Mouse (Mus musculus) mouse embryonic stem cell (cell line): ENCODE results near the gene Dxo.

Source experiments
- in situ Hi-C, 2 experiments: fragments of 300-500 bp; cut with MboI; formaldehyde crosslinking; loops; 1 replicate in 1 of 2; 3 replicates in 1 of 2; pipeline ENCODE4 v1.14.3; 2019 to 2020; ENCODE audit warnings: low sequenced_read_pairs in 2 of 2, low pct_unique_long_range_greater_than_20kb in 1 of 2, mixed read lengths in 1 of 2; ENCODE audit not compliant: unreplicated experiment in 1 of 2

Dxo gene

DNA sequence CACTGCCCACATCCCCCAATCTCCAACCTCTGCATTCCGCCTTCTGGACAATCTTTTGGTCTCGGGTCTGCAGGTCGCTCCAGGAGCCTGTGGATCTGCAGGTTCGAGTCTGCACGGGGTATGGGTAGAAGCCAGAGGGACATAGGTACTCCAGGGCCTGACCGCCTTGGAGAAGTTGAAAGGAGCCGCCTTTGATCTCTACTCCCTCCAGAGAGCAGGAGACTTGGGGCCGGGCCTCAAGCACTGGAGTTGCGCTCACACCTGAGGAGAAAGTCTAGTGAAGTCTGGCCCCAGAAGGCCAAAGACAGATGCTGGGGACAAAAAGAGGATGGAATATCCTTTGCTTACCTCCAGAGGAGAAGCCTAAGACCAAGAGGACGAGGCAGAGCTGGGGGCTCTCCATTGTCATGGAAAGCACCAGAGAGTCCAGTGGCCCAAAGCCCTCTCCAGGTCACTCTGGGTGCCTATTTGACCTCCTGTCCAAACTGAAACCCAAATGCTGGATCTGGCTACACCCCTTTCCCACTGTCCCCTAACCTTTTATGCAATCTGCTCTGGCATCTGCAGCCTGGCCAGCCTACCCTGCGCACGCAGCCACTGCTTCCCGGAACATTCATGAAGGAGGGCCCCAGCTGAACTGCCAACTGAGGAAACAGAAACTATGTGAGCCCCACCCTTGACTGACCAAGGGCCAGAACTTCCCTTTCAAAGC is 25.0 kb downstream of the Dxo start:
- in situ Hi-C loops, result no loop called here

DNA sequence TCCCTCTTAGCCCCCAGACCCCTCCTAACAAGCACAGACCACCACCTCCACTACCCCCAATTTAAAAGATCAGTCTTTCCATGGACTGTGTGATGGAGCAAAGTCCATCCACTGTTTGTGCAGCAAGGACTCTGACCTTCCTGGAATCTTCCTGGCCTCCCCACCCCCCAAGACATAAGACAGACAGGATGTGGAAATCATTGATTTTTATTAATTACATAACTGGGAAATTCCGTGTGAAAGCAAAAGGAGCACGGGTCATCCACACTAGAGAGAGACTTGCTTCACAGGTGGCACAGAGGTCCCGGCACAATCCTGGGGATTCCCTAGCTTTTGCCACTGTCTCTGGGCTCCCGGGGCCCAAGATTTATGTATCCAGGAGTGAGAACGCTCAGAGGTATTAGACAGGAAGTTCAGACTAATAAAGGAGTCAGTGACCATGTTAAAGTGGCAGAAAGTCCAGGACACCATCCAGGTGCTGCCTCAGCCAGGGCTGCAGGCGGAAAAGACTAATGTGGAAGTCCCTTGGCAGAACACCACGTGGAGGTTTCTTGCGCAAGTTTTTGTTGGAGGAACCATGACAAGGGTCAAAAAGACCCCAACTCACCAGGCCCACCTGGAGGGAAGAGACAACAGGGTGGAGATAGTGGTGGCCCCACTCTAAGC is 25.7 kb downstream of the Dxo start, which contains the start of gene Cfb:
Gene Cfb (minus strand): TSS at position 103 of the 666 bp plus-strand sequence.
- in situ Hi-C loops, result no loop called here

DNA sequence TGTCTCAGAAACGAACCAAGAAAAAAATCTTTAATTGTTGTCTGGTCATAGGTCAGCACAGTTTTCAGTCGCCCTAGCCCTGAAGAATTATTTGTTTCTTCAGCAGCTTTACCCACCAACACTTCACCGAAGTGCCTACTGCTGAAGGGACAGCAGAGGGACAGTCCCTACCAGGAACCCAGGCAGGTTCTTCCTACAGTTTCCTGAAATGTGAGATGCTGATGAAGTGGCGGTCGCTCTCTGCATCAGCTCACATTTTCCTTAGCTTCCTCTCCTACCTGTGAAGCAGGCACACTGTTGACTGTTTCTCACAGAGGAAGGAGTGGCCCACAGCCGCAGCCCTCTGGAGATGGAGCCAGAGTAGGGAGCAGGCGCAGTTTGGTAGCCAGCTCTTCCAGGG is 29.2 kb downstream of the Dxo start:
- in situ Hi-C loops, result no loop called here

DNA sequence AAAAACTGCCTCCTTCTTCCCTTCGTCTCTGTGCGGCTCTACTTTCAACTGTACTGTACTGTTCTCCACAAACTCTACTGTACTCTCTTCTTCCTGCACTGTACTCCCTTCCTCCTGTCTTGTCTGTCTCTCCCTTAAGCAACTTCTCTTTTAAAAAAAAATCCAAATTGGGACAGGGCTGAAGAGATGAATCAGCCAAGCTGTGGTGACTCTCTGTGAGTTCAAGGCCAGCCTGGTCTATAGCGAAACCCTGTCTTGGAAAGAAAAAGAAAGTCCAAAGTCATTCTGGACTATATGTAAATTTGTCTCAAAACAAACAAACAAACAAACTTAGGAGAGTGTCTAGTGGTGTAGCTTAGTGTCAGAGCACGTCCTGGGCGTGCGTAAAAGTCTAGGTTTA is 37.5 kb downstream of the Dxo start:
- in situ Hi-C loops, result no loop called here

DNA sequence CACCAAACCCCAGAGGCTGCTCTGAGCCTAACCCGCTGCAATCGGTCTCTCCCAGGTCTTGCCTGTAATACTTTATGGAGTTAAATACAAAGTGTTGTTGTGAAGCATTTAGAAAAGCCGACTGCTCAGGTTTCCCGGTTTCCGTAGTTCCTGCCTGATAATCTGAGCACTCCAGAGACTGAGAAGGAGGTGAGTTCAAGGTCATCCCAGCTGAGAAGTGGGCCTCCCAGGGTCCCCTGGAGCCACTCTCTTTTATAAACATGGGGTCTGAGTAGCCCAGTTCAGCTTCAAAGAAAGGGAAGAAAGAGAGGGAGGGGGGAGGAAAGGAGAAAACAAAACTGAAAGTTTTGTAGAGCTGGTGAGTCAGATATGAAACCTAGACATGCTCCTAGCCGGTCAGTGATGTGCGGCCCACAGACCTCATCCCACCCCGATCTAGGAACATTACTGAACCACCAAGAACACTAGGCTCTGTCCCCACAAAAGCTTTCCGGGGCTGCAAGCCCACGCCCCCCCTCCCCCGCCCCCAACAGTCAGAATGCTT is 42.6 kb downstream of the Dxo start, which contains the start of gene Zbtb12:
Gene Zbtb12 (plus strand): TSS at position 148 of the 544 bp plus-strand sequence.
- in situ Hi-C loops, result no loop called here

DNA sequence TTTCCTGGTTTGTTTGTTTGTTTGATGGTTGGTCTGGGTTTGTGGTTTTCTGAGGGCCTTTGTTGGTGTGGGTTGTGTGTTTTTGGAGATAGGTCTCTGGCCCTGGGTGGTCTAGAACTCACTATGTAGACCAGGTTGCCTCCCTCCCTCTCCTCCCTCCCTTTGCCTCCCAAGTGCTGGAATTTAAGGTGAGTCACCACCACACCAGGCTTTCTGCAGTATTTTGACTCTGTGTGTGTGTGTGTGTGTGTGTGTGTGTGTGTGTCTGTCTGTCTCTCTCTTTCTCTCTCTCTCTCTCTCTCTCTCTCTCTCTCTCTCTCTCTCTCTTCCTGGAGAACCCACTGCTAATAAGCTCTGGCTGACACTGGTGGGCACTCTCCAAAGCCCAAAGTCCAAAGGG is 44.3 kb downstream of the Dxo start:
- in situ Hi-C loops, result no loop called here

DNA sequence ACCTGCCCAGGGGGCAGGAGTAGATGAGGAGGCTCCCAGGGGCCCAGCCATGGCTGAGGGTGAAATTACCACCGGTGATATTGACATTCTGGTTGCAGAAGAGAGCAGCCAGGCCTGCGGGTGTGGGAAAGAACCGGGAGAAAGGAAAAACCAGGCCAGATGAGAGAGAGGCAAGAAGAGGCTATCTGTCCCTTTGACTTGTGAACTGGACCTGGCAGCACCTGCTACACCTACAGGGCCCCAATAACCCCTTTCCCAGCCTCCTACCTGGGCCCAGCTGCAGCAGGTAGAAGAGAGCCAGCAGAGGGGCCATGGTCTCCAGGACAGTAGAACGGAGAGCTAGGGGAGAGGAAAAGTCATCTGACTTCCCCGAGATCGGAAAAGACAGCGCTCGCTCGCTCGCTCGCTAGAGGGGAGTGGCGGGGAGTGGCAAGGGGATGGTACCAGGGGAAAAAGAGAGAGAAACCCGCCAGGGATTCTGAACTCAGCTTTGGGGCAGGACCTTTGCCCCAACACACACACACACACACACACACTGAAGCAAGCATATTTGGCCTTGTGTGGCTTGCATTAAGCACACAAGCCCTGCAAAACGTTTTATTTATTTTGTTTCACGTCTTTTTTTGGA is 45.0 kb downstream of the Dxo start, which contains the start of gene Gm20547:
Gene Gm20547 (minus strand): TSS at position 360 of the 628 bp plus-strand sequence.
- in situ Hi-C loops, result no loop called here

DNA sequence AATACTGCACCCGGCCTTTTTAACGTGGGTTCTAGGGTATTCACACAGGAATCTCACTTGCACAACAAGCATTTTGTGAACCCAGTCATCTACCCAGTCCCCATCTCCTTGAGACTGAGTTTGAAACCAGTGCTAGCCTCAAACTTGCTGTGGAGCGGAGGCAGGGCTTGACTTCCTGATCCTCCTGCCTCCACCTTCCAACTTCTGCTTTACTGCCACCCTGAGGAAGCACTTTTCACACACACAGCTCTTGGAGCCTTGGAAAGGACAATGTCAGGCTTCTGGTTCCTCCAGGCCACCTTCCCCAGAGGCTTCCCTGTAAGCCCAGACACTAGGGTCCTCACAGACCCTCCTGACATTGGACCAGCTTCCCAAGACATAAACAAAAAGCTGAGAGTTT is 46.5 kb downstream of the Dxo start:
- in situ Hi-C loops, result no loop called here

DNA sequence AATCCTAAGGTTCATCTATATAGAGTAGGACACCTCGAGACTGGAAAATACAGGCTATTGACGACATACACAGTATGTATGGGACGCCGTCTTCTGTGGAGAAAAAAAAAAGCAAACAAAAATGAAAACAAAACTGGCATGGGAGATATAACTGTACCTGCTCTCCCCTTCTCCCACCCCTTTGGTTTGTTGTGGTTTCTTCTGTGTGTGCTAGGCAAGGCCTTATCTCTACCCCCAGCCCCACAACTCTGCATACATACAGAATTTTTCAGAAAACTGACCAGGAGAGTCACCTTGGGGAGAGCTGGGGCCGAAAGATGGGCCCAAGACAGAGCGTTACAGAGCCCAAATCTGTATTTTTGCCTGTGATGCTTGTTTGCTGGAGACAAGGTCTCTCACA is 47.9 kb downstream of the Dxo start:
- in situ Hi-C loops, result no loop called here

DNA sequence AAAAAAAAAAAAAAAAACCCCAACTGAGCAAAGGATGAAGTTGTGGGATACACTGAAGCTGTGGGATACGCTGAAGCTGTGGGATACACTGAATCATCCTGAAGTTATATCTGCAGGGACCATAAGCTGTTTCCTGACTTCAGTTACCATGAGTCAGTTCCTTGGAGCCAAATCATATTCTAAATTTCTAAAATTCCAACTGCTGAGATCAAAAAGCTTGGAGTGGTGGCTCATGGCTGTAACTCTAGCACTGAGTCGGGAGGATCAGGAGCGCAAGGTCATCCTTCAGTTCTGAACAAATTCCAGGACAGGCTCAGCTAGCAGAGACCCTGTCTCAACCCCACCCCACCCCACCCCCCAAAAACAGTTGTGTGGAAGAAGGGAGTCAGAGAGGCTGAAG is 48.8 kb downstream of the Dxo start:
- in situ Hi-C loops, result no loop called here

DNA sequence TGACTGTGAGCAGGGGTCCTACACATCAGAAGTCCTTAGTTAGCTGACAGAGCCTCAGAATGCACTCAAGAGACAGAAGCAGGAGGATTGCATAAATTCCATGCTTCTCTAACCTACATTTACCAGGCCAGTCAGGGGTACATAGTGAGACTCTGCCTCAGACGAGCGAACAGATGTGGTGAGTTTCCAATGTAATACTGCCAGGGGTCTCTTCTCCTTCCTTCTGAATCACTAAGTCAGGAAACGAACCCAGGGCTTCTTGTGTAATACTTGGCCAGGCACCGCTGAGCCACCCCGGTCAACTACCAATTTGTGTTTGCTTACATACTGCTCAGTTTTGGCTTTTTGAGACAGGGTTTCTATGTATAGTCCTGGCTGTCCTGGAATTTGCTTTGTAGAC is 51.1 kb downstream of the Dxo start:
- in situ Hi-C loops, result no loop called here
